Mouse (Mus musculus) lung, postnatal 0 days (tissue): ENCODE data around the gene Htr7. TPM values are rescaled to one million over a fixed set of nuclear protein-coding genes. Genes with fewer than 3 reads are reported as not detected.

Source experiments
- ATAC-seq: fragments of 200-750 bp; cut with Nextera tagmentation; 2 replicates; pipeline ENCODE4 v1.8.0; 2017; ENCODE audit warnings: moderate library complexity
- DNase-seq: peaks from one replicate; pipeline ENCODE4 v3.0.0-alpha.2; 2016; ENCODE audit warnings: low spot score
- H3K27ac ChIP-seq: fragments of 300-500 bp; sonication (generic); 2 replicates; pipeline ENCODE4 v1.5.1; 2014; ENCODE audit warnings: antibody characterized with exemption, mild to moderate bottlenecking, low read length, mixed read lengths
- H3K27me3 ChIP-seq: fragments of 300-500 bp; sonication (generic); replicated peaks from 2 replicates; pipeline ENCODE4 v1.6.1; 2014; ENCODE audit warnings: low read length, mixed read lengths; ENCODE audit not compliant: insufficient read depth
- H3K36me3 ChIP-seq: fragments of 300-500 bp; sonication (generic); 2 replicates; pipeline ENCODE4 v1.6.1; 2014; ENCODE audit warnings: low read length, mixed read lengths; ENCODE audit not compliant: insufficient read depth
- H3K4me1 ChIP-seq: fragments of 300-500 bp; sonication (generic); 2 replicates; pipeline ENCODE4 v1.6.1; 2014; ENCODE audit warnings: antibody characterized with exemption, low read depth, low read length, mixed read lengths; ENCODE audit not compliant: insufficient read depth
- H3K4me2 ChIP-seq: fragments of 300-500 bp; sonication (generic); replicated peaks from 2 replicates; pipeline ENCODE4 v1.6.1; 2014; ENCODE audit warnings: low read depth, mild to moderate bottlenecking, low read length, moderate library complexity, mixed read lengths
- H3K4me3 ChIP-seq: fragments of 300-500 bp; sonication (generic); 2 replicates; pipeline ENCODE4 v1.5.1; 2014; ENCODE audit warnings: low read depth, low read length
- H3K9ac ChIP-seq: fragments of 300-500 bp; sonication (generic); replicated peaks from 2 replicates; pipeline ENCODE4 v1.6.1; 2014; ENCODE audit warnings: low read depth, mild to moderate bottlenecking
- H3K9me3 ChIP-seq: fragments of 300-500 bp; sonication (generic); 2 replicates; pipeline ENCODE4 v1.6.1; 2016; ENCODE audit warnings: low read length, mixed read lengths
- CTCF ChIP-seq: IDR thresholded peaks from 2 replicates; pipeline ENCODE4 v1.5.1; 2016; ENCODE audit warnings: antibody characterized with exemption, mild to moderate bottlenecking
- EP300 ChIP-seq: IDR thresholded peaks from 2 replicates; pipeline ENCODE4 v1.6.1; 2016; ENCODE audit warnings: antibody characterized with exemption, mild to moderate bottlenecking, control low read depth
- WGBS: fragments of 180-500 bp; shearing (Covaris S2); extraction: QIAGEN DNeasy Blood & Tissue Kit; methylation state at CpG from one replicate; pipeline ENCODE4 v1.1.7; 2014; 5-methylcytosine and 5-hydroxymethylcytosine counted together
- polyA plus RNA-seq: library from polyadenylated mRNA; unstranded; fragments of >200 nt; fragmentation: Nextera tagmentation; extraction: Ambion mirVana; gene quantifications from 2 replicates; pipeline ENCODE4 v1.2.1, GENCODE M21; 2015

The Htr7 gene
- polyA plus RNA-seq, 1 experiment from 2014 or later, result not detected

DNA sequence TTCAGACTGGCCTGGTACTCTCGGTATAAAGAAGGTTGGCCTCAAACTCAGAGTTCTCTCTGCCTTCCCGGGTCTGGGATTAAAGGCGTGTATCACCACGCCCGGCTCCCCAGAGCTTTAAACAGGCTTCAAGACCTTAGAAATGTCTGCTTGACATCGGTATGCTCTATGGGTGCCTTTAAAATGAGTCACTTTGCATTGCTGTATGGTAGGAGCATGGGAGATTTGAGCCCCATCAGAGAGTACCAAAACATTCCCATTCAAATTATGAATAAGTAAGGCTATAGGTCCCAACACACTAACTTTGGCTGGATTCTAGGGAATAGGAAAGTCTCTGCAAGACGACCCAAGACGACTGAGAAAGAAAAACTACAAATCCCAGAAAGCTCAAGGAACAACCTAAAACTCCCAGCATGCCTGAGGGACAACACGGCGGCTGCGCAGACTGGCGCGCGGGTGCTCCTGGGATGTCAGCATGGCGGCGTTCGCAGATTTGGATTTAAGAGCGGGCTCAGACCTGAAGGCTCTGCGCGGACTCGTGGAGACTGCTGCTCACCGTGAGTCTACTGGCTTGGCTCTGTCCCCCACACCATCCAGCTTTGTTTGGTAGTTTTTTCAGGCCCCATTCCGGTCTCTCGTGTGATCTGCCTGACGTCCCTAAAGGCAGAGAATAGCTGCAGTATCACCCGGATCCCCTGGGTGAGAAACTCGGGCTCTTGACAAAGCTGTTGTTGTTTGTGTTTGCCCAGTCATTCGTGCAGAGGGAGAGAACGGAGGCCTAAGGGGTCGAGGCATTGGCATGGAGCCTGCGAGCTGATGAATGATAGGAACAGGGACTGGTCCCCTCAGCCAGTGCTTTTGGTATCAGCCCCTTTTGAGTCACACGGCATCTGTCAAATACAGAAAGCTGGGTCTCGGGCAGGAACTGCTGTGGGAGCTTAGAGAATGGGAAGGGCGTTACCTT, 26.2 kb upstream of the Htr7 start, which contains the start of gene Rpp30:
TSS of gene Rpp30 (plus strand) at position 455 of the 964 bp plus-strand sequence.
- no peaks in the 10 kb centered on the region for H3K27me3 ChIP-seq

DNA sequence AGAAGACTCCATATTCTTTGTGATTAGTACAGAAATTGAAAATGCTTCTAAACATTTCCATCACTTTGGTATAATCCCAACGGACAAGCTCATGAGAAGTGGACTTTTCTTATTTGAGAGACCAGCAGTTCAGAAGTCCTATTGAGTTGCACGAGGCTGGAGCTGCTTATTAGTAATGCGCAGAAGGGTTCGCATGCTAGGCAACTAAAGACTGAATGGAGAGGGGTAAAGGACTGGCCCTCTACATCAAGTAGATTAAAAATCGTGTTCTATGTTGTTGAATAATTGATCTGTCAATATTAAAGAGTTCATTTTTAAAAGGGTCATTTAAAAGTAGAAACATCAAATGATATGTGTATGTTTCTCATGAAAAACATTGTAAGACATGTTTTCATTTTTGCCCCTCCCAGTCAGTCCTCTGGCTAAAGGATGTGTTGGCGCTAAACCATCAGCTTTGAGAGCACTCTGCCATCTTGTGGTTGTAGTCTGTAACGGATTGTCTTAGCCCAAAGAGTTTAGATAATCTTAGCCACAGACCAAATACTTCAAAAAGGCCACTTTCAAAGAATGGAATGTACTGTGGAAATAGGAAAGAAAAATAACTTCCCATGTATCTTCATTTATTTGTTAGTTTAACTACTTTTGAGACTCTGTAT, 25.4 kb upstream of the Htr7 start:
- peaks cover 5% of the 10 kb centered on the region; the same call in 1 of the 2 replicates for H3K4me1 ChIP-seq
- WGBS, result 46% methylated on average over 7 of the region's 7 CpGs
- H3K27ac ChIP-seq, result 0 out of 2 replicates have a peak overlapping the region, but pooled peaks have one; percentile 62
- peak; percentile 85 for ATAC-seq
- H3K9ac ChIP-seq, result no peak overlapping the region
- TF ChIP-seq CTCF (peak; percentile 84), EP300 (no peak)
- peak overlapping the region; percentile 66 for H3K4me3 ChIP-seq
- no peaks in the 10 kb centered on the region for H3K9me3 ChIP-seq
- H3K4me2 ChIP-seq, result peak overlapping the region; percentile 93
- no peaks in the 10 kb centered on the region for H3K36me3 ChIP-seq
- DNase-seq, result peak; percentile 89
- no peaks in the 10 kb centered on the region for H3K27me3 ChIP-seq

More for the DNA sequence above, 26.2 kb upstream of the Htr7 start, which contains the start of gene Rpp30:
- Histone ChIP-seq H3K9ac (peak within 1 kb of the TSS; percentile 62), H3K4me2 (peak within 1 kb of the TSS; percentile 93), H3K36me3 (0 out of 2 replicates have a peak, but pooled peaks cover 5% of the 10 kb centered on the region), H3K27ac (0 out of 2 replicates have a peak within 1 kb of the TSS, but pooled peaks have one; percentile 62), H3K4me1 (peaks cover 5% of the 10 kb centered on the region; the same call in 1 of the 2 replicates), H3K9me3 (no peaks in the 10 kb centered on the region), H3K4me3 (peak within 1 kb of the TSS; percentile 66)
- ATAC-seq (peak; percentile 97), DNase-seq (peak; percentile 96)
- TF ChIP-seq CTCF (no peak), EP300 (no peak)
- 2% methylated on average over 34 of the region's 34 CpGs for WGBS

DNA sequence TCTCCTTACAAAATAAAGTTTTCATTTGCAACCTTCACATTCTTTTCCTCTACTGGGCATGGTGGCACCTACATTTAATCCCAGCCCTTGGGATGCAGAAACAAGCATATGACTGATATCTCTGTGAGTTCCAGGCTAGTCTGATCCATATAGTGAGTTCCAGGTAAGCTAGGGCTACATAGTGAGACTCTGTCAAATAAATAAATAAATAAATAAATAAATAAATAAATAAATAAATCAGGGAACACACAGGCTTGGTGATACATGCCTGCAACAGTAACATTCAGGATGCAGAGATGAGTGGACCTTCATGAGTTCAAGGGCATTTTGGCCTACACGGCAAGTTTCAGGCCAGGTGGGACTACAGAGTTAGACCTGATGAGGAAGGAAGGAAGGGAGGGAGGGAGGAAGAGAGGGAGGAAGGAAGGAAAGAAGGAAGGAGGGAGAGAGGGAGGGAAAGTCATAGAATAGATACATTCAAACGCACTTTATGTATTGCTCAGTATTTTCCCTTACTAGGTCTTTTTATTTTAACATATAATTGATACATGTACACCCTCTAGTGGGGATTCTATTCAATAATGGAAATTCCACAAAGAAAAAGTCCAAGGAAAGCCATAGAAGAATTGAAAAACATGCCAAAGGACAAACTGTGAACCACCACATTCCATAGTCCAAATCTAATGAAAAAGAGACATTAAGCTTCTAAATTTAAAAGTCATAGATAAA, 5.7 kb upstream of the Htr7 start:
- no peak overlapping the region for H3K27ac ChIP-seq
- ATAC-seq, result no peak
- H3K36me3 ChIP-seq, result no peaks in the 10 kb centered on the region
- H3K27me3 ChIP-seq, result no peaks in the 10 kb centered on the region
- no peak overlapping the region for H3K9ac ChIP-seq
- H3K4me1 ChIP-seq, result no peaks in the 10 kb centered on the region
- H3K9me3 ChIP-seq, result no peaks in the 10 kb centered on the region
- H3K4me2 ChIP-seq, result no peak overlapping the region
- WGBS, result 61% methylated on average over 2 of the region's 2 CpGs
- TF ChIP-seq CTCF (0 out of 2 replicates have a peak, but pooled peaks have one; percentile 7), EP300 (no peak)
- DNase-seq, result peak; percentile 19
- H3K4me3 ChIP-seq, result no peak overlapping the region

DNA sequence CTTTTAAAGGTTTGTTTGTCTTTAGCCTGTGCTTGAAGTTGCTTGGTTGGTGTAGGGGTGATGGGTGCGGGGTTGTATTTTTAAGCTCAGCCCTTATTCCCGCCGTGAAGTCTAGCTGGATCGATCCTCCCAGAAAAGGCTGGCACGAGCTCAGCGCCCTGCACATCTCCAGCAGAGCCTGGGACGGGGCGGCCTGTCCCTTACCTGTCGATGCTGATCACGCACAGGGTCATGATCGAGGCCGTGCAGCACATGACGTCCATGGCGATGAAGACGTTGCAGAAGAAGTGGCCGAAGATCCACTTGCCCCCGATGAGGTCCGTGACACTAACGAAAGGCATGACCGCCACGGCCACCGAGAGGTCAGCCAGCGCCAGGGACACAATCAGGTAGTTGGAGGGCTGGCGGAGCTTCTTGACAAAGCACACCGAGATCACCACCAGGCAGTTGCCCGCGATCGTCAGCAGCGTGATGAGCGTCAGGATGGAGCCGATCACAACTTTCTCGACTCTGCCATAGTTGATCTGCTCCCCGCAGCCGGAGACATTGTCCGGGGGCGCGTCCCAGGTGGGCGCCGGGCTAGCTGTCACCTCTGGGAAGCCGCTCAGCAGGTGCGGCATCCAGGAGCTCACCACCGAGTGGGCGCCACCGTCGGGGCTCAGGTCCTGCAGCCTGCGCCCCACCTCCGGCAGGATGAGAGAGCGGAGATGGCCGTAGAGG, 645 bp downstream of the Htr7 start:
- peak overlapping the region; percentile 89 for H3K4me2 ChIP-seq
- H3K27ac ChIP-seq, result no peak overlapping the region
- H3K36me3 ChIP-seq, result no peaks in the 10 kb centered on the region
- H3K9ac ChIP-seq, result no peak overlapping the region
- DNase-seq (no peak), ATAC-seq (no peak)
- whole genome bisulfite sequencing, result 8% methylated on average over 47 of the region's 49 CpGs
- TF ChIP-seq CTCF (no peak), EP300 (no peak)
- H3K9me3 ChIP-seq, result no peaks in the 10 kb centered on the region
- peak overlapping the region; percentile 44 for H3K4me3 ChIP-seq
- peaks cover 17% of the 10 kb centered on the region for H3K27me3 ChIP-seq
- H3K4me1 ChIP-seq, result no peaks in the 10 kb centered on the region

DNA sequence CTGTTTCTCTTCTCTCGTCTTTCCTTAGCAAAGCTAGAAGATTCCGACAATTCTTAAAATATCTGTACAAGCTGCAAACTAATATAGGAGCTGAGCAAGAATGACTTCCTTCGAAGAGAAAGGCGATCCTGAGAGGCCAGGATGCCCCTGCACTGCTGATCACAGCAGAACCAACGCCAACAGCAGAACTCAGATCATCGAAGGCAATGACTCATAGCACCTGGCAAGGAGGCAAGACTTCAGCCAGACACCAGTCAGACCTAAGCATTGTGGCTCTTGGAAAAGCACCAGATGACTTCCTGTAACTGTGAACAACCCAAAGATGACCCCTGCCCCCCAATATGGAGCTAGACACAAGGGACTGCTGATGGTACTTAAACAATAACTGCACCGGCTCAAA, 11.3 kb downstream of the Htr7 start:
- Histone ChIP-seq H3K9ac (no peak overlapping the region), H3K4me1 (no peaks in the 10 kb centered on the region), H3K4me2 (no peak overlapping the region), H3K27ac (no peak overlapping the region), H3K27me3 (no peaks in the 10 kb centered on the region), H3K9me3 (no peaks in the 10 kb centered on the region), H3K4me3 (no peak overlapping the region), H3K36me3 (no peaks in the 10 kb centered on the region)
- ATAC-seq (no peak), DNase-seq (no peak)
- 74% methylated on average over 7 of the region's 7 CpGs for WGBS
- TF ChIP-seq CTCF, result no peak
- TF ChIP-seq EP300, result no peak
